Mouse (Mus musculus) heart, embryonic 14.5 days (tissue): ENCODE results near the gene Rexo2. TPM values are rescaled to one million over a fixed set of nuclear protein-coding genes. Genes with fewer than 3 reads are reported as not detected.

Experiments used
- ATAC-seq: fragments of 200-750 bp; cut with Nextera tagmentation; 2 replicates; pipeline ENCODE4 v1.8.0; 2017; ENCODE audit warnings: low read depth, moderate TSS enrichment; ENCODE audit not compliant: insufficient number of reproducible peaks, insufficient read depth, low FRiP score
- H3K27ac ChIP-seq, 2 experiments: fragments of 200-500 bp in 1 of 2; fragments of 300-500 bp in 1 of 2; sonication (generic) in 1 of 2; replicated peaks in 1 of 2; 2 replicates each; pipeline ENCODE4 v1.5.1; 2012 to 2014; ENCODE audit warnings: low read depth in 2 of 2, low read length in 2 of 2, control low read depth in 1 of 2, mild to moderate bottlenecking in 1 of 2, mixed read lengths in 1 of 2; ENCODE audit not compliant: control insufficient read depth in 1 of 2, insufficient read depth in 1 of 2
- H3K27me3 ChIP-seq: fragments of 300-500 bp; sonication (generic); 2 replicates; pipeline ENCODE4 v1.6.1; 2014; ENCODE audit warnings: mild to moderate bottlenecking, low read length, control low read depth; ENCODE audit not compliant: control insufficient read depth, insufficient read depth
- H3K36me3 ChIP-seq: fragments of 300-500 bp; sonication (generic); 2 replicates; pipeline ENCODE4 v1.6.1; 2014; ENCODE audit warnings: mild to moderate bottlenecking, control low read depth, low read length, mixed read lengths; ENCODE audit not compliant: control insufficient read depth, insufficient read depth
- H3K4me1 ChIP-seq, 2 experiments: fragments of 200-500 bp in 1 of 2; fragments of 300-500 bp in 1 of 2; sonication (generic) in 1 of 2; 2 replicates each; pipeline ENCODE4 v1.6.1; 2012 to 2014; ENCODE audit warnings: low read length in 2 of 2, control low read depth in 1 of 2, mixed read lengths in 1 of 2; ENCODE audit not compliant: control insufficient read depth in 2 of 2, insufficient read depth in 2 of 2
- H3K4me2 ChIP-seq: fragments of 300-500 bp; sonication (generic); 2 replicates; pipeline ENCODE4 v1.6.1; 2014; ENCODE audit warnings: mild to moderate bottlenecking, low read length
- H3K4me3 ChIP-seq, 2 experiments: fragments of 200-500 bp in 1 of 2; fragments of 300-500 bp in 1 of 2; sonication (generic) in 1 of 2; 2 replicates each; pipeline ENCODE4 v1.5.1; 2012 to 2014; ENCODE audit warnings: low read length in 2 of 2, mild to moderate bottlenecking in 2 of 2, control low read depth in 1 of 2, low read depth in 1 of 2, moderate library complexity in 1 of 2; ENCODE audit not compliant: control insufficient read depth in 1 of 2, insufficient read depth in 1 of 2
- H3K9ac ChIP-seq: fragments of 300-500 bp; sonication (generic); 2 replicates; pipeline ENCODE4 v1.6.1; 2014; ENCODE audit warnings: mild to moderate bottlenecking, low read length
- H3K9me3 ChIP-seq: fragments of 300-500 bp; sonication (generic); 2 replicates; pipeline ENCODE4 v1.6.1; 2016; ENCODE audit warnings: low read length, control low read depth; ENCODE audit not compliant: control insufficient read depth
- WGBS: fragments of 180-500 bp; shearing (Covaris S2); extraction: QIAGEN DNeasy Blood & Tissue Kit; methylation state at CpG from one replicate; pipeline ENCODE4 v1.1.7; 2014; 5-methylcytosine and 5-hydroxymethylcytosine counted together
- polyA plus RNA-seq: library from polyadenylated mRNA; unstranded; fragments of >200 nt; fragmentation: Nextera tagmentation; extraction: Ambion mirVana; gene quantifications from 2 replicates; pipeline ENCODE4 v1.2.1, GENCODE M21; 2014

Rexo2 gene
- polyA plus RNA-seq, 1 experiment from 2014 or later: 75.2 TPM

DNA sequence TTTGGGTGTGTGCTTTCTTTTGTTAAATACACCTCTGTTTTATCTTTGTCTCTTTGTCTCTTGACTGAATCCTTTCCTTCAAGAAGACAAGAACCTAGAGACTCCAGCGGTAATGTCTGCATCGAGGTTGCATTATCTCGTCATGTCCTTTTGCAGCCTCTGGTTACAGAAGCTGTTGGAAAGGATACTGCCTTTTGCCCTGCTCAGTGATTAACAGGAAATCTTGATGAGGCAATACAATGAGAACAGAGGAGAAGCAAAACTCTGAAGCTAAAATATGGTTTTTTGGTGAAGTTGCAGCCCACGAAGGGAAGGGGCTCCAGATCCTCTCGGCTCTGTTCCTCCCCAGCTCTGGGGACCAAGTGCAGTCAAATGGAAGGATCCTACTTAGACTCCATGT, 29.7 kb upstream of the Rexo2 start:
- WGBS: 85% methylated on average over 5 of the region's 5 CpGs
- ATAC-seq: no peak

DNA sequence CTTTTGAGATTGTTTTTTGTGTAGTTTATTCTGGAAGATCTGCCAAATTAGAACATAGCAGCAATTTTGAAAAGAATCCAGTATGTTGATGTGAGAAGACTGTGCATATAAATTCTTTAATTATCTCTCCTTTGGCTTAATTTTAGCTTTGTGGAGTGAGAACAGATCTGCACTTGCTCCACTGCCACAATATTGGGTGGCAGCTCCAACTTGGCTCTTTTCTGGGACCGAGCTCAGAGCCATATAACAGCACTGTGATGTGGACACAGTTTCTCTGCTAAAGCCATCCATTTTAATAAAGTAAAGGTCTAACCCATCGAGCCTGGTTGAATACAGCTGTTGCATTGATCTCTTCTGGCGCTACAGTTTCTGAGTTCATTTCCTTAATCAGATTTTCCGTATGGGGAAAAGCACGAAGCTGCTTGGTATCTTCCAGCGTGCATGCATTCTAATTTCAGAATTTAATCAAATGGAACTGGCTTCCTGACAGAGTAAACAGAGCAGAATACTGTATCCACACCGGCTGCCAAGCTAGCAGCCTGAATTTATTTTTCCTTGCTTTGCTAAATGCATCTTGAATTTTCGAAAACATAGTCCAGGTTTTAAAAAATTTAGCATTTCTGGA, 24.4 kb upstream of the Rexo2 start:
- Histone ChIP-seq H3K27me3 (no peaks in the 10 kb centered on the region), H3K36me3 (no peaks in the 10 kb centered on the region), H3K9ac (no peak overlapping the region), H3K4me1 (no peaks in the 10 kb centered on the region), H3K4me2 (no peak overlapping the region), H3K9me3 (no peaks in the 10 kb centered on the region), H3K27ac (no peak overlapping the region), H3K4me3 (no peak overlapping the region)
- no peak for ATAC-seq
- WGBS: 59% methylated on average over 8 of the region's 8 CpGs

More for the DNA sequence above, 29.7 kb upstream of the Rexo2 start:
- Histone ChIP-seq H3K36me3 (no peaks in the 10 kb centered on the region), H3K27ac (no peak overlapping the region), H3K27me3 (no peaks in the 10 kb centered on the region), H3K4me2 (no peak overlapping the region), H3K4me1 (peaks cover 0 to 7% of the 10 kb centered on the region in 2 experiments; a peak in 2 of 4 replicates), H3K4me3 (no peak overlapping the region), H3K9me3 (no peaks in the 10 kb centered on the region), H3K9ac (no peak overlapping the region)

DNA sequence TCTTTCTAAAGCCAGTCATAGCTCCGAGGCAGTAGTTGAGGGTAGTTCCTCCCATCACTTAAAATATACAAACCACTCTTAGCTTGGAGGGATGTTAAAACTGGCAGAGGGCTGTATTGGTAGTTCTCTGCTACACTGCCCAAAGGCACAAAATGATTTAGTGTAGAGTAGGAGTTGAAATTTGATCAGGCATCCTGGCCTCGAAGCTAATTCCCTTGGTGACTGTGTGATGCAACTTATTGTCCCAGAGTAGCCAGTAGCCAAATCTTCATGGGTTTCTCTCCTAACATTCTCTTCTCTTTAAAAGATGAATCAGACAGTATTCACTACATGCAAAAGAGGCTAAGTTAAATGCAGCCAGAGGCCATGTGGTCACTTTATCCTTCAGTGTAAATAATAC, 22.6 kb upstream of the Rexo2 start:
- Histone ChIP-seq H3K4me3 (no peak overlapping the region), H3K9ac (no peak overlapping the region), H3K4me2 (no peak overlapping the region), H3K9me3 (no peaks in the 10 kb centered on the region), H3K27me3 (peaks cover 4% of the 10 kb centered on the region; the same call in 1 of the 2 replicates), H3K27ac (no peak overlapping the region), H3K4me1 (no peaks in the 10 kb centered on the region), H3K36me3 (no peaks in the 10 kb centered on the region)
- no peak for ATAC-seq
- 72% methylated on average over 2 of the region's 2 CpGs for WGBS

DNA sequence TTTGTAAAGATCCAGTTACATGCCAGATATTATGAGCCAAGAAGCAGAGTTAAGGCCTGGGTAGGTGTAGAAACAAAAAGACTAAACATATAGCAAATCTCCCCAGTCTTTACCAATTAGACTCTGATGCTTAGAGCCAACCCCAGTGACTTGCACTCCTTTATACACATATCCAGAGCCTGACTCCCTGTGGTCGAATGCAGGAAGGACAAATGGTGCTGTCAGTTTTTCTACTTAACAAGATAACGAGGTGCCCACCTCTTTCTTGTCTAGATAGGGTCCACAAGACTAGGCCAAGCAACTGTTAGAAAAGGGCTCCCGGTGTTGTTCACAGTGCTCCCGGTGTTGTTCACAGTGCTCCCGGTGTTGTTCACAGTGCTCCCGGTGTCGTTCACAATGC, 20.8 kb upstream of the Rexo2 start:
- no peak overlapping the region for H3K27ac ChIP-seq
- H3K36me3 ChIP-seq: no peaks in the 10 kb centered on the region
- H3K4me3 ChIP-seq: no peak overlapping the region
- H3K9ac ChIP-seq: no peak overlapping the region
- H3K27me3 ChIP-seq: peaks cover 4% of the 10 kb centered on the region; the same call in 1 of the 2 replicates
- H3K4me1 ChIP-seq: peaks cover under 1% of the 10 kb centered on the region in 2 experiments; a peak in 3 of 4 replicates
- ATAC-seq: no peak
- WGBS: 71% methylated on average over 7 of the region's 7 CpGs
- no peaks in the 10 kb centered on the region for H3K9me3 ChIP-seq
- no peak overlapping the region for H3K4me2 ChIP-seq

DNA sequence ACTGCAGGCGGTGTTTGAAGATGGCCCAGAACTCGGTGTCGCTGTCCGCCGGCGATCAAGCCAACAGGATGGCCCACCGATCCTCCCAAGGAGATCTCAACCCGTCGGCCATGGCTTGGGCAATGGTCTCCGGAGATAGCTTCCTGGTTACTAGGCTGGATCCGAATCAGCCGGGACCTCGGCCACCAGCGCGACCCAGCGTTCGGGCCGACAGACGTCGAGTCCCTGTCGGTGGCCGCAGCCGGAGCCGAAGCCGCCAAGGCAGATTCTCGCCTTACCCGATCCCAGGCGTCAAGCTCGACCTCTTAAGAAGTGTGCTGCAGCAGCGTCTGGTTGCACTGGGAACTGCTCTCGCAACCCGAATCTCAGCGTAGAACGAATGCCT, 15.1 kb upstream of the Rexo2 start:
- Histone ChIP-seq H3K27ac (peak overlapping the region; percentile 76 to 91), H3K9ac (peak overlapping the region; percentile 97), H3K4me1 (peaks cover 7 to 20% of the 10 kb centered on the region in 2 experiments; a peak in 3 of 4 replicates), H3K9me3 (no peaks in the 10 kb centered on the region), H3K27me3 (peaks cover 4% of the 10 kb centered on the region; the same call in 1 of the 2 replicates), H3K36me3 (peaks cover 31% of the 10 kb centered on the region), H3K4me3 (peak overlapping the region; percentile 61 to 93), H3K4me2 (peak overlapping the region; percentile 89)
- WGBS: 5% methylated on average over 34 of the region's 34 CpGs
- peak; percentile 55 for ATAC-seq

DNA sequence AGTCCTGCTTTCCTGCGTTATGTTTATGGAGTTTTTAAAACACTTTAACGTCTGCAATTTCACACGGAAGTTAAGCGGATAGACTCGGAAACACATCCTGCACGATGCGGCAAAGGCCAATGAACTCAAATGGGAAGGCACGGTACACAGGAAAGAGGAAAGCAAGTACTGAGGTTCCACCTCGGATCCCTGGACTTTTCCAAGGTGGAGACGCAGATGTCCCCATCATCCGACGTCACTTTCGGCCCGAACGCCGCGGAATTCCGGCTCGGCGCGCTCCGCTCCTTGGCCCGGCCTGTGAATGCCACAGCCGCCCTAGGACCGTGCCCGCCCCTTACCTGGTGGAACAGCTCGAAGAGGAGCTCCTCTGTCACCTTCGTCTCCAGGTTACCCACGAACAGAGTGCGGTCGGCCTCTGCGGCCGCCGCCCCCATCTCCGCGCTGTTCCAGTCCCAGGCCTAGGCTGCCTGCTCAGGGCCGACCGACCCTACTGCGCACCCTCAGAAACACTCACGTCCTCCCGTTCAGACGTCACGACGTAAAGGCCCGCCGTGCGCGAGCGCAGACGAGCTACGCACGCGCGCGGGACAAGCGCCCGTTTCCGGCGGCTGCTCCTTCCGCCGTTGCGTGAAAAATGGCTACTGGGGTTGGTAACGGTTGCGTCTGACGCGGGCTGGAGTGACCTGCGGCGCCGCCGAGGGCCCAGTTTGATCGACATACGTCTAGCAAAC, 14.6 kb upstream of the Rexo2 start, which contains the start of the genes Rbm7 and Gm5617:
Gene Rbm7 (minus strand): TSS at position 483 of the 731 bp plus-strand sequence.
Gene Gm5617 (plus strand): TSS at position 626 of the 731 bp plus-strand sequence.
- peak within 1 kb of the TSS; percentile 97 for H3K9ac ChIP-seq
- peak; percentile 99 for ATAC-seq
- H3K27ac ChIP-seq: peak within 1 kb of the TSS; percentile 76 to 91
- under 1% methylated on average over 72 of the region's 72 CpGs for WGBS
- peak within 1 kb of the TSS; percentile 61 to 93 for H3K4me3 ChIP-seq
- H3K4me2 ChIP-seq: peak within 1 kb of the TSS; percentile 89
- H3K4me1 ChIP-seq: peaks cover 7 to 20% of the 10 kb centered on the region in 2 experiments; a peak in 3 of 4 replicates
- H3K36me3 ChIP-seq: peaks cover 37% of the 10 kb centered on the region
- peaks cover 4% of the 10 kb centered on the region; the same call in 1 of the 2 replicates for H3K27me3 ChIP-seq
- H3K9me3 ChIP-seq: no peaks in the 10 kb centered on the region

DNA sequence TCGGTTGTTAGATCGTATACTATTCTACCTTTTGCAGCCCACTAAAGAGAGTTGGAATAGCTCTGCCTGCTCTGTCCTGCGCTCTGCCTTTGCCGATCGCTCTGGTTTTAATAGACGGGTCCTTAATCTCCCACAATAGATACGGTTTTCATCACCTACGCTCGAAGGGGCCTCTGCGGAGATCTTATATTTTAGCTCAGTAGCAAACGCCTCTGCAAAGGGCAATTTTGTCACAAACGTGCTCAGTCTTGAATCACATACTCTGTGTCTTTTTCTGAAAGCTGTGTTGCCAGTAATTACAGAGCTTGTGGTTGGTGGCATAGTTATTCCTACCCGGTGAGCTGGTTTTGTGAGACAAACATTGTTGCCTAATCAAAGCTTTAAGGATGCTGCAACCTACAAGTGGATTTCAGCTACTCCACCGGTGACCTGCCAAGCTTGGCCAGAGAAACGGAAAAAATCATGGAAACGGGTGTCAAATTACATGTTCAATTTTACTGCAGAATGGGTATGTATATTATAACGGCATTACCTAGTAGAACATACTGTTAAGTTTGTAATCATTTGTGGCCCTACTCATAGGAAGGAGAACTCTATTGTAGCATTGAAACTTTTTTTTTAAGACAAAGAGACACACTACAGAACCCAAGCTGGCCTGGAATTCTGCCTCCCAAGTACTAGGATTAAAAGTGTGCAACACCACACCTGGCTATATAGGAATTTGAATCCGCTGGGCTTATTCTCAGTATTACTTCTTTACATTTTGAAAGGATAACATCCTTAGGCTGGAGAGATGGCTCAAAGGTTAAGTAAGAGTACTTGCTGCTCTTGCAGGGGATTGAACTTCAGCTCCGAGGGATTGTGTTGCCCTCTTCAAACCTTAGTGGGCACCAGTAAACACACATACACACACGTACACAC, 1.1 kb upstream of the Rexo2 start:
- Histone ChIP-seq H3K4me2 (peak overlapping the region; percentile 93), H3K27ac (no peak overlapping the region), H3K9me3 (no peaks in the 10 kb centered on the region), H3K9ac (peak overlapping the region; percentile 61), H3K4me1 (no peaks in the 10 kb centered on the region; a peak in 2 of 4 replicates), H3K4me3 (peak overlapping the region; percentile 35 to 82), H3K27me3 (no peaks in the 10 kb centered on the region), H3K36me3 (peaks cover 23% of the 10 kb centered on the region)
- 26% methylated on average over 20 of the region's 20 CpGs for WGBS
- no peak for ATAC-seq
